ENCODE assay signal across 25 mouse cellular contexts in genomic region chr6:33575947-33576346, GRCm38 (mm10).
"Had no signal": no experiment of that assay in that cellular context is flagged by ENCODE, and none has a peak within 500 bp of the region (broad histone marks: within the 10 kb centered on the region; RNA-seq: fewer than 3 reads in every experiment).

No protein-coding gene starts in this region.

- H3K27ac ChIP-seq: embryonic facial prominence, embryonic 10.5 days; embryonic facial prominence, embryonic 12.5 days; embryonic facial prominence, embryonic 13.5 days; embryonic facial prominence, embryonic 15.5 days; forebrain, embryonic 10.5 days; forebrain, embryonic 12.5 days; forebrain, embryonic 13.5 days; forebrain, embryonic 15.5 days; gastrocnemius, adult 2 months; heart, adult 2 months; heart, embryonic 10.5 days had no signal

- H3K9me3 ChIP-seq: embryonic facial prominence, embryonic 10.5 days; embryonic facial prominence, embryonic 12.5 days; embryonic facial prominence, embryonic 13.5 days; embryonic facial prominence, embryonic 15.5 days; forebrain, embryonic 10.5 days; forebrain, embryonic 12.5 days; forebrain, embryonic 13.5 days; forebrain, embryonic 15.5 days; heart, embryonic 10.5 days had no signal

- ATAC-seq: forebrain, embryonic 13.5 days; forebrain, embryonic 14.5 days; forebrain, embryonic 15.5 days; forebrain, embryonic 16.5 days; forebrain, postnatal 0 days had no signal

- H3K36me3 ChIP-seq: embryonic facial prominence, embryonic 10.5 days; embryonic facial prominence, embryonic 12.5 days; embryonic facial prominence, embryonic 13.5 days; embryonic facial prominence, embryonic 15.5 days; forebrain, embryonic 10.5 days; forebrain, embryonic 12.5 days; forebrain, embryonic 15.5 days; heart, embryonic 10.5 days had no signal

- H3K9ac ChIP-seq: embryonic facial prominence, embryonic 12.5 days; embryonic facial prominence, embryonic 13.5 days; embryonic facial prominence, embryonic 15.5 days; forebrain, embryonic 12.5 days; forebrain, embryonic 13.5 days; forebrain, embryonic 15.5 days; forebrain, postnatal 0 days had no signal

- H3K27me3 ChIP-seq: embryonic facial prominence, embryonic 12.5 days; embryonic facial prominence, embryonic 13.5 days; embryonic facial prominence, embryonic 15.5 days; forebrain, embryonic 12.5 days; forebrain, embryonic 13.5 days; forebrain, embryonic 15.5 days had no signal

- H3K4me3 ChIP-seq: embryonic facial prominence, embryonic 10.5 days; embryonic facial prominence, embryonic 12.5 days; embryonic facial prominence, embryonic 13.5 days; embryonic facial prominence, embryonic 15.5 days; erythroblast, embryonic 14.5 days; forebrain, embryonic 10.5 days; forebrain, embryonic 12.5 days; forebrain, embryonic 13.5 days; forebrain, embryonic 15.5 days; gastrocnemius, adult 2 months; heart, adult 2 months; heart, embryonic 10.5 days had no signal

- DNase-seq: cerebellum, postnatal 14 days; cerebellum, postnatal 25 days; cerebellum, postnatal 36 days; embryo, embryonic 11 days; forebrain, postnatal 0 days; gastrocnemius, adult 2 months; gastrocnemius, postnatal 10 days; gastrocnemius, postnatal 14 days; gastrocnemius, postnatal 25 days; gastrocnemius, postnatal 36 days; heart, adult 11 months; heart, adult 18-20 months; heart, adult 2 months had no signal

- H3K4me1 ChIP-seq: embryonic facial prominence, embryonic 12.5 days; embryonic facial prominence, embryonic 13.5 days; embryonic facial prominence, embryonic 15.5 days; forebrain, embryonic 12.5 days; forebrain, embryonic 13.5 days; forebrain, embryonic 15.5 days; heart, embryonic 10.5 days had no signal
